Mouse (Mus musculus): ENCODE results near the gene Zfp341. TPM values are rescaled to one million over a fixed set of nuclear protein-coding genes. Genes with fewer than 3 reads are reported as not detected.

Gene Zfp341
- polyA plus RNA-seq, 1 experiment from 2014 or later: 1.1 TPM

- no peak for ATAC-seq (ENCODE audit: insufficient number of reproducible peaks, insufficient read depth, low FRiP score, low read depth)
- no peak overlapping the region; a peak in 1 of 4 replicates for H3K4me3 ChIP-seq (ENCODE audit: control insufficient read depth in 1 of 2, insufficient read depth in 1 of 2, low read depth in 1 of 2, low read length in 2 of 2)
- WGBS: 60% methylated on average over 4 of the region's 4 CpGs
These were observed 46.0 kb downstream of the Zfp341 start for GRCm38 (mm10) chr2:154659070-154659469.

GRCm38 (mm10) chr2:154659531-154660074 is 46.5 kb downstream of the Zfp341 start:
- Histone ChIP-seq H3K36me3 (ENCODE audit: control insufficient read depth, insufficient read depth, low read length) (peaks cover 21% of the 10 kb centered on the region), H3K9ac (ENCODE audit: low read length) (peak overlapping the region; percentile 99), H3K4me2 (ENCODE audit: low read length) (peak overlapping the region; percentile 78), H3K4me1 (ENCODE audit: control insufficient read depth in 2 of 2, insufficient read depth in 2 of 2, low read length in 2 of 2) (peaks cover 8 to 26% of the 10 kb centered on the region in 2 experiments), H3K27ac (replicated peaks in 1 of 2; ENCODE audit: control insufficient read depth in 1 of 2, insufficient read depth in 1 of 2, low read depth in 2 of 2, low read length in 2 of 2) (peak overlapping the region in 1 of 2 experiments; percentile 33; a peak in 1 of 4 replicates), H3K4me3 (ENCODE audit: control insufficient read depth in 1 of 2, insufficient read depth in 1 of 2, low read depth in 1 of 2, low read length in 2 of 2) (no peak overlapping the region; a peak in 1 of 4 replicates), H3K9me3 (ENCODE audit: control insufficient read depth, low read length) (no peaks in the 10 kb centered on the region), H3K27me3 (ENCODE audit: control insufficient read depth, insufficient read depth, low read length) (no peaks in the 10 kb centered on the region)
- 79% methylated on average over 3 of the region's 5 CpGs for WGBS
- no peak for ATAC-seq (ENCODE audit: insufficient number of reproducible peaks, insufficient read depth, low FRiP score, low read depth)

More at GRCm38 (mm10) chr2:154659070-154659469, 46.0 kb downstream of the Zfp341 start:
- no peaks in the 10 kb centered on the region for H3K9me3 ChIP-seq (ENCODE audit: control insufficient read depth, low read length)
- H3K4me2 ChIP-seq (ENCODE audit: low read length): peak overlapping the region; percentile 78
- peaks cover 8 to 26% of the 10 kb centered on the region in 2 experiments for H3K4me1 ChIP-seq (ENCODE audit: control insufficient read depth in 2 of 2, insufficient read depth in 2 of 2, low read length in 2 of 2)
- H3K27me3 ChIP-seq (ENCODE audit: control insufficient read depth, insufficient read depth, low read length): no peaks in the 10 kb centered on the region
- H3K9ac ChIP-seq (ENCODE audit: low read length): peak overlapping the region; percentile 99
- H3K36me3 ChIP-seq (ENCODE audit: control insufficient read depth, insufficient read depth, low read length): peaks cover 21% of the 10 kb centered on the region
- peak overlapping the region in 1 of 2 experiments; percentile 33; a peak in 1 of 4 replicates for H3K27ac ChIP-seq (replicated peaks in 1 of 2; ENCODE audit: control insufficient read depth in 1 of 2, insufficient read depth in 1 of 2, low read depth in 2 of 2, low read length in 2 of 2)

GRCm38 (mm10) chr2:154668680-154669079 is 55.6 kb downstream of the Zfp341 start:
- no peaks in the 10 kb centered on the region for H3K27me3 ChIP-seq (ENCODE audit: control insufficient read depth, insufficient read depth, low read length)
- 54% methylated on average over 7 of the region's 7 CpGs for WGBS
- no peak overlapping the region for H3K4me3 ChIP-seq (ENCODE audit: control insufficient read depth in 1 of 2, insufficient read depth in 1 of 2, low read depth in 1 of 2, low read length in 2 of 2)
- H3K9me3 ChIP-seq (ENCODE audit: control insufficient read depth, low read length): no peaks in the 10 kb centered on the region
- no peak overlapping the region for H3K9ac ChIP-seq (ENCODE audit: low read length)
- H3K4me1 ChIP-seq (ENCODE audit: control insufficient read depth in 2 of 2, insufficient read depth in 2 of 2, low read length in 2 of 2): peaks cover under 1 to 15% of the 10 kb centered on the region in 2 experiments
- H3K36me3 ChIP-seq (ENCODE audit: control insufficient read depth, insufficient read depth, low read length): peaks cover 24% of the 10 kb centered on the region; the same call in 1 of the 2 replicates
- no peak overlapping the region for H3K4me2 ChIP-seq (ENCODE audit: low read length)
- no peak for ATAC-seq (ENCODE audit: insufficient number of reproducible peaks, insufficient read depth, low FRiP score, low read depth)
- no peak overlapping the region for H3K27ac ChIP-seq (replicated peaks in 1 of 2; ENCODE audit: control insufficient read depth in 1 of 2, insufficient read depth in 1 of 2, low read depth in 2 of 2, low read length in 2 of 2)

DNA sequence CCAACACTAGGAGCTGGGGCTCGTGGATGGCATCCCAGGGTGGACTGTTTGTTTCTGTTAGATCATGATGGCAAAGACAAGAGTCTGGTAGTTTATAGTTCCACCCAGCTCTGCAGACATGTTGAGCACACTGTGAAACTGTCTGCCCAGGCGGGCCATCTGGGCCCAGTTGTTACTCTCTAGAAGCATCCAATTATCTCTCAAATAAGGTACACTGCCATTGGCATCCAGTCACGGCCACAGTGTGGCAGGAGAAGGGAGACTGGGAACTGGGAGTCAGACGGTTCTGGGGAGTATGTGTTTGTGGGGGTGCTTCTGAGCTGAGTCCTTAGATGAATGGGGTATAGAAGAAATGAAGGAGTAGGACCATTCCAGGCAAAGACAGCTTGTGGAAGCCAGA is 57.0 kb downstream of the Zfp341 start:
- 76% methylated on average over 4 of the region's 4 CpGs for WGBS
- Histone ChIP-seq H3K9ac (ENCODE audit: low read length) (no peak overlapping the region), H3K4me1 (ENCODE audit: control insufficient read depth in 2 of 2, insufficient read depth in 2 of 2, low read length in 2 of 2) (peaks cover 10 to 28% of the 10 kb centered on the region in 2 experiments)

DNA sequence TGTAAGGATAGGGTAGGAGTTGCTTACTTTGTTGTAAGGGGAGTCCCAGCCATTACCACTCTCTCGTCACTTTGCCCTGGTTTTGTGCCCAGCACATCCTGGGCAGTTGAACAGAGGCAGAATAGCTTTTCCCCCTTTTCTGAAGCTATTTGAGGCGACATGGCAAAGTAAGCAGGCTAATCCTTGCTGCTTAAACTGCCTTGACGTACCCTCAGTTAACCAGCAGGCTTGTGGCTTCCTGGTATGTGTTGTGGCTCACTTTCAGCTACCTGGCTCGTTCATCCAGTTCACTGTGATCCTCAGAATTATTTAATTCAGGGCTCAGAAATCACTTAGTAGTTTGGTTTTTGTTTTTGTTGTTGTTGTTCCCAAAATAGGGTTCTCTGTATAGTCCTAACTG is 57.6 kb downstream of the Zfp341 start:
- Histone ChIP-seq H3K27me3 (ENCODE audit: control insufficient read depth, insufficient read depth, low read length) (no peaks in the 10 kb centered on the region), H3K4me2 (ENCODE audit: low read length) (no peak overlapping the region), H3K36me3 (ENCODE audit: control insufficient read depth, insufficient read depth, low read length) (peaks cover 22% of the 10 kb centered on the region; the same call in 1 of the 2 replicates), H3K4me3 (ENCODE audit: control insufficient read depth in 1 of 2, insufficient read depth in 1 of 2, low read depth in 1 of 2, low read length in 2 of 2) (no peak overlapping the region), H3K4me1 (ENCODE audit: control insufficient read depth in 2 of 2, insufficient read depth in 2 of 2, low read length in 2 of 2) (peaks cover 10 to 33% of the 10 kb centered on the region in 2 experiments), H3K9ac (ENCODE audit: low read length) (no peak overlapping the region), H3K9me3 (ENCODE audit: control insufficient read depth, low read length) (no peaks in the 10 kb centered on the region), H3K27ac (replicated peaks in 1 of 2; ENCODE audit: control insufficient read depth in 1 of 2, insufficient read depth in 1 of 2, low read depth in 2 of 2, low read length in 2 of 2) (no peak overlapping the region)
- 74% methylated on average over 4 of the region's 4 CpGs for WGBS
- no peak for ATAC-seq (ENCODE audit: insufficient number of reproducible peaks, insufficient read depth, low FRiP score, low read depth)

More for the DNA sequence above, 57.0 kb downstream of the Zfp341 start:
- Histone ChIP-seq H3K27ac (replicated peaks in 1 of 2; ENCODE audit: control insufficient read depth in 1 of 2, insufficient read depth in 1 of 2, low read depth in 2 of 2, low read length in 2 of 2) (no peak overlapping the region), H3K4me2 (ENCODE audit: low read length) (no peak overlapping the region), H3K4me3 (ENCODE audit: control insufficient read depth in 1 of 2, insufficient read depth in 1 of 2, low read depth in 1 of 2, low read length in 2 of 2) (no peak overlapping the region), H3K9me3 (ENCODE audit: control insufficient read depth, low read length) (no peaks in the 10 kb centered on the region), H3K27me3 (ENCODE audit: control insufficient read depth, insufficient read depth, low read length) (no peaks in the 10 kb centered on the region), H3K36me3 (ENCODE audit: control insufficient read depth, insufficient read depth, low read length) (peaks cover 20% of the 10 kb centered on the region; the same call in 1 of the 2 replicates)
- ATAC-seq (ENCODE audit: insufficient number of reproducible peaks, insufficient read depth, low FRiP score, low read depth): no peak

- no peaks in the 10 kb centered on the region for H3K27me3 ChIP-seq (ENCODE audit: control insufficient read depth, insufficient read depth, low read length)
- H3K27ac ChIP-seq (replicated peaks in 1 of 2; ENCODE audit: control insufficient read depth in 1 of 2, insufficient read depth in 1 of 2, low read depth in 2 of 2, low read length in 2 of 2): peak overlapping the region; percentile 36 to 72
- H3K4me1 ChIP-seq (ENCODE audit: control insufficient read depth in 2 of 2, insufficient read depth in 2 of 2, low read length in 2 of 2): peaks cover 27 to 54% of the 10 kb centered on the region in 2 experiments
- peak overlapping the region; percentile 50; the same call in 1 of the 2 replicates for H3K9ac ChIP-seq (ENCODE audit: low read length)
- peaks cover 16% of the 10 kb centered on the region; the same call in 1 of the 2 replicates for H3K36me3 ChIP-seq (ENCODE audit: control insufficient read depth, insufficient read depth, low read length)
- no peak overlapping the region for H3K4me3 ChIP-seq (ENCODE audit: control insufficient read depth in 1 of 2, insufficient read depth in 1 of 2, low read depth in 1 of 2, low read length in 2 of 2)
- no peaks in the 10 kb centered on the region for H3K9me3 ChIP-seq (ENCODE audit: control insufficient read depth, low read length)
- H3K4me2 ChIP-seq (ENCODE audit: low read length): no peak overlapping the region
- no peak for ATAC-seq (ENCODE audit: insufficient number of reproducible peaks, insufficient read depth, low FRiP score, low read depth)
- 57% methylated on average over 4 of the region's 4 CpGs for WGBS
These were observed 60.9 kb downstream of the Zfp341 start for GRCm38 (mm10) chr2:154674008-154674407.

- H3K4me2 ChIP-seq (ENCODE audit: low read length): peak overlapping the region; percentile 60
- peak overlapping the region; percentile 66 for H3K9ac ChIP-seq (ENCODE audit: low read length)
- H3K4me1 ChIP-seq (ENCODE audit: control insufficient read depth in 2 of 2, insufficient read depth in 2 of 2, low read length in 2 of 2): peaks cover 29 to 60% of the 10 kb centered on the region in 2 experiments
- H3K27ac ChIP-seq (replicated peaks in 1 of 2; ENCODE audit: control insufficient read depth in 1 of 2, insufficient read depth in 1 of 2, low read depth in 2 of 2, low read length in 2 of 2): peak overlapping the region; percentile 87 to 93
- WGBS: 49% methylated on average over 19 of the region's 19 CpGs
- ATAC-seq (ENCODE audit: insufficient number of reproducible peaks, insufficient read depth, low FRiP score, low read depth): peak; percentile 64; the same call in 1 of the 2 replicates
- H3K27me3 ChIP-seq (ENCODE audit: control insufficient read depth, insufficient read depth, low read length): no peaks in the 10 kb centered on the region
- no peaks in the 10 kb centered on the region for H3K9me3 ChIP-seq (ENCODE audit: control insufficient read depth, low read length)
- peaks cover 11% of the 10 kb centered on the region; the same call in 1 of the 2 replicates for H3K36me3 ChIP-seq (ENCODE audit: control insufficient read depth, insufficient read depth, low read length)
- H3K4me3 ChIP-seq (ENCODE audit: control insufficient read depth in 1 of 2, insufficient read depth in 1 of 2, low read depth in 1 of 2, low read length in 2 of 2): peak overlapping the region; percentile 10 to 15; a peak in 2 of 4 replicates
These were observed 63.8 kb downstream of the Zfp341 start for GRCm38 (mm10) chr2:154676653-154677609.
